Mouse (Mus musculus) heart, postnatal 25 days (tissue): ENCODE measurements at regions not wholly inside any gene's neighbourhood (a gene's known extent, or its start where the extent isn't known, plus 50 kb on each side); places are given as distances from the start of the nearest gene placed in this dataset. TPM values are rescaled to one million over a fixed set of nuclear protein-coding genes. Genes with fewer than 3 reads are reported as not detected.

Source experiments
- DNase-seq: peaks from one replicate; pipeline ENCODE4 v3.0.0; 2022; ENCODE audit warnings: low spot score
- intact Hi-C: fragments of 180-260 bp; cut with DNase I; formaldehyde crosslinking; loops from one replicate; pipeline ENCODE4 v1.15.1; 2025
- microRNA-seq: library from miRNA; unstranded; fragments of <30 nt; microRNA quantifications from one replicate; pipeline ENCODE4 v1.2.0, GENCODE M21; 2022

- intact Hi-C loops = no loop called here
- DNase-seq = no peak
These were observed 61.9 kb upstream of the Unc5b start for GRCm38 (mm10) chr10:60893130-60893809.

DNA sequence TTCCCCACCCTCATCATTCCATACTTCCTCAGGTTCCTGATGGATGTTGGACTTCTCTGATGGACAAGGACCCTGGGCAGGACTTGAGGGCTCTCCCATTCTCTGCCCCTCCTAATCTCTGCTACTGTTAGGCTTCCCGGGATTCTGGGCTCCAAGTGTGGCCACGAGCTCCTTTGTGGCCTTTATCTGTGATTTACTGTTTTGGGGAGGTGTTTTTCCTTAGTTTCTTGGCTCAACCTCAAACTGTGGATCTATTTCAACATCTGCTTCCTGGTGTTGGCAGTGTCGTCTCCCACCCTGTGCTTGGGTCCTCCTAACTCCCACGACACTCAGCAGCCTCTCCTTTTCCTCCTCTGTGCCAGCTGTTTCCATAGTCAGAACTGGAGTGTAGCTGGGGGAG is 61.3 kb upstream of the Unc5b start:
- intact Hi-C loops = no loop called here
- DNase-seq = no peak

DNA sequence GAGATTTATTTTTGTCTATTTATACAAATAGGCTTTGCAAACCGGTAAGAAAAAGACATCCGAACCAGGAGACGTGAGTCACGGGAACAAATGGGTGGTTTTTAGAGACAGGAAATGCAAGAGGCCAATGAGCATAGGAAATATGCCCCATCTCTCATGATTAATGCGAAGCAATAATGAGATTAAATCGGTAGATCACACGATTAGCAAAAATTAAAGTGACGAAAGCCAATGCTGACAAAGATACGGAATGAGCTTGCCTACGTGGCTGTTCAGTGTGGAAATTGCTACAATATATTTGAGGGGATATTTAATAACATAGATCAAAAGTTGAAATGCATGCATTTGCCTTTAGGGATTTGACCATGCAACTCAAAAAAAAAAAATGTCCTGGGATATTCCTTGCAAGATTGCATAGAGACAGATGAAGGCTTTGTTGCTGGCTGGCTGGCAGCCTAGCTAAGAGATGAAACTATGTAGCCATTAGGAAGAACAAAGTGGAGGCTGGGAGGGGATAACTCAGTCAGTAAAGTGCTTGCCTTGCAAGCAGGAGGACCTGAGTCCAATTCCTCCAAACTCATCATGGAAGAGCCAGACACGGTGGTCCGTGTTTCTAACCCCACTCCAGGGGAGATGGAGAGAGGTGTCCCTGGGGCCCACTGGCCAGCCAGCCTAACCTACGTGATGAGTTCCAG is 60.2 kb upstream of the Unc5b start:
- DNase-seq = no peak
- intact Hi-C loops = no loop called here

DNA sequence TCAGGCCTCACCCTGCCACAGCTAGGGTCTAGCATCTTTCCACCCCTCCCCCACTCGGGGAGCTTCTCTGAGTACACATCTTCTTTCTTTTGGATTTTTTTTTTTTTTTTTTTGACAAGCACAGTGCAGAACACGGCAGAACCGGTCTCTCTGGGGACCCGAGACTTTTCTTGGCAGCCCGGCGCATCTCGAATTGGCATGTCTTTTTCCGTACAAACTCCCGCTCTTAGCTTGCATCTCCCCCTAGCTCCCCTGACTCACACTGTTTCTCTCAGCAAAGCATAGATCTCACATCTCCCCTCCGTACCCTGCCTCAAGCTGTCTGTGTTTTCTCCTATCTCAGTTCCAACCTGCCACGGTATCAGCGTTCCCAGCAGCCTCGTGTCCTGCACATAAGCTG is 58.4 kb upstream of the Unc5b start:
- intact Hi-C loops = no loop called here
- DNase-seq = no peak

DNA sequence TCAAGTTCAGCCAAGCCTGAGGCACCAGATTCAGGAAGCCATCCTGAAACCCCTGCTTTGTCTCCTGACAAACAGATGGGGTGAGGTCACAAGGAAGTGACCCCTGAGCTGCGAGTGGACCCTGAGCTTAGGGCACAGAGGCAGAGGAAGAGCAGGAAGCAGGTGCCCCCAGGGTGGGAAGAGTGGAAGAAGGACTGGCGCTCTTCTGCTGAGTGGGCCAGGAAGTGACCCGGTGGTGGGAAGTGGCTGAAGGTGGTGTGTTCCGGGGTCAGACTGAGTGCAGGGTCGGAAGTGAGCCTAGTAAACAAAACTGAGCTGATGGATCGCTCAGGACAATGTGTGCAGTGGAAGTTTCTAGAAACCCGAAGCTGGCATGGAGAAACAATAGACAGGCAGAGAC is 57.2 kb upstream of the Unc5b start:
- intact Hi-C loops = no loop called here
- DNase-seq = no peak

GRCm38 (mm10) chr10:60885348-60886275 is 54.2 kb upstream of the Unc5b start:
- no peak for DNase-seq
- intact Hi-C loops = no loop called here

- intact Hi-C loops = no loop called here
- no peak for DNase-seq
These were observed 53.4 kb upstream of the Unc5b start for GRCm38 (mm10) chr10:60884806-60885205.

Small RNA genes lying in the stretch of these regions (microRNA-seq; reads per million reads assigned to microRNA genes)
- gene Mir466j (not detected), gene Mir6408 (not detected)
